Mouse (Mus musculus): ENCODE measurements at regions not wholly inside any gene's neighbourhood (a gene's known extent, or its start where the extent isn't known, plus 50 kb on each side); places are given as distances from the start of the nearest gene placed in this dataset.

DNA sequence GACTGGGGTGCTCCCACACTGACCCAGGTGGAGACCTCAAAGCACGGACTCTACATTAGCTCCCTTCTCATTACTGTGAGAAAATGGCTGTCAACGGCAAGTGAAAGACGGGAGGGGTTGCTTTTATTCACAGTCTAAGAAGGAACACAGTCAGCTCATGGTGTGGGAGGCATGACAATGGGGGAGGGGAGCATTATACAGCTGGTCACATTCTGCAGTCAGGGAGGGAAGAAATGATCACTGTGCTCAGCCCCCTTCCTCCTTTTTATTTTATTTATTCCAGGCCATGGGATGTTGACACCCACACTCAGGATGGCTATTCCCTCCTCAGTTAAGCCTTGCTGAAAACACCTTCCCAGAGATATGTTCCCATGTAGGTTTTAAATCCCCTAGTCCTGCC is 93.1 kb upstream of the Spdye4c start:
- Histone ChIP-seq H3K36me3 (ENCODE audit: control insufficient read depth, insufficient read depth, low read length) (no peaks in the 10 kb centered on the region), H3K9ac (ENCODE audit: low read depth, low read length, severe bottlenecking) (no peak overlapping the region), H3K4me2 (replicated peaks; ENCODE audit: low read depth, low read length, severe bottlenecking) (no peak overlapping the region), H3K27me3 (ENCODE audit: control insufficient read depth, insufficient read depth, low read length) (no peaks in the 10 kb centered on the region), H3K4me1 (ENCODE audit: control insufficient read depth, insufficient read depth, low read length) (no peaks in the 10 kb centered on the region), H3K4me3 (replicated peaks; ENCODE audit: low read length) (no peak overlapping the region), H3K27ac (replicated peaks; ENCODE audit: low read depth, low read length) (no peak overlapping the region), H3K9me3 (ENCODE audit: control insufficient read depth, low read length) (no peaks in the 10 kb centered on the region)
- WGBS: 75% methylated on average over 3 of the region's 3 CpGs
- no peak for DNase-seq (ENCODE audit: low spot score)
- ATAC-seq (ENCODE audit: low FRiP score, low read depth): no peak
- no peak for TF ChIP-seq POLR2A (IDR thresholded peaks at IDR 0.05; ENCODE audit: borderline replicate concordance, extremely low read depth, insufficient read depth, insufficient read length)

DNA sequence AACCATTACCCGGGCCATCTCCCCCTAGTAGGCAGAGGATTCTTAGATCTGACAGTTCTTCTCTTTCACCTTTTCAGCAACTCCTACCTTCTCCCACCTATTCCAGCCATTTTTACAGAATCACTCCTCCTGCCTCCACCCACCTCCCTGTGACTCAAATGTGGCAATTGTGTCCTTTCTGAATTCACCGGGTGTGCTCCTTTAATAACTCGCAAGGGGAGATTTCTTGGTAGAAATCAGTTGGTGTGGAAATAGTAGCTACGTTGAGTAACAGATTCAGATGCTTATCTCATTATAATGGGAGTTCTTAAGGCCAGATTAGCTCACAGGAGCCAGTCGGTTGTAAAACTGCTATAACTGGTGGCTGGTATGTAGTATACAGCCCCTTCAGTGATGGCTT is 92.4 kb upstream of the Spdye4c start:
- H3K4me3 ChIP-seq (replicated peaks; ENCODE audit: low read length): no peak overlapping the region
- H3K9ac ChIP-seq (ENCODE audit: low read depth, low read length, severe bottlenecking): no peak overlapping the region
- DNase-seq (ENCODE audit: low spot score): no peak
- no peaks in the 10 kb centered on the region for H3K27me3 ChIP-seq (ENCODE audit: control insufficient read depth, insufficient read depth, low read length)
- no peaks in the 10 kb centered on the region for H3K9me3 ChIP-seq (ENCODE audit: control insufficient read depth, low read length)
- H3K27ac ChIP-seq (replicated peaks; ENCODE audit: low read depth, low read length): no peak overlapping the region
- TF ChIP-seq POLR2A (IDR thresholded peaks at IDR 0.05; ENCODE audit: borderline replicate concordance, extremely low read depth, insufficient read depth, insufficient read length): no peak
- H3K4me1 ChIP-seq (ENCODE audit: control insufficient read depth, insufficient read depth, low read length): no peaks in the 10 kb centered on the region
- ATAC-seq (ENCODE audit: low FRiP score, low read depth): no peak
- H3K4me2 ChIP-seq (replicated peaks; ENCODE audit: low read depth, low read length, severe bottlenecking): no peak overlapping the region
- no peaks in the 10 kb centered on the region for H3K36me3 ChIP-seq (ENCODE audit: control insufficient read depth, insufficient read depth, low read length)
- 59% methylated on average over 5 of the region's 5 CpGs for WGBS

DNA sequence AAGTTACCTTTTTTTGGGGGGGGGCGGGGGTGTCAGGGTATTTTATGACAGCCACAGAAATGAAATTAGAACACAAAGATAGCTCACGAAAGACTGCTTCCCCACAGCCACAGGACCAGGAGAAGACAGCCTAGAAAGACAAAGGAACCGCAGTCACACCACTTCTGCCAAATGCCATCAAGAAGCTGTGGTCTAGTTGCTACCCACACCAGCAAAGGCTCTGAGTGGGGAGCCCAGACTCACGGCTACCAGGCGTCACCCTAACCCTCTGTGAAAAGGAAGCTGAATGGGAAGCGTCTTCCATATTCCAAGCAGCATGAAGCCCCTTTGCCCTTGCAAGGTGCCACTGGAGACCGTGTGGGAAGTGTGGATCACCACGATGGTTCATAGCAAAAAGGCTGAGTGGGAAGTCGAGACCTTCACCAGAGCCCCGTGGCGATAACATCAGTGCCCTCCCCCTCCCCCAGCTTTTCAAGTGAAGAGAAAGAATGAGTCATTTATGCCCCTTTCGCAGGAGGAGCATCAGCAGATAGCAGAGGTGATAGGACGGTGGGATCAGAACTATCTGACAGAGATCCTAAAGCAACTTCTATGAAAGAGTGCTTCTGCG is 91.3 kb upstream of the Spdye4c start:
- Histone ChIP-seq H3K9me3 (ENCODE audit: control insufficient read depth, low read length) (no peaks in the 10 kb centered on the region), H3K36me3 (ENCODE audit: control insufficient read depth, insufficient read depth, low read length) (no peaks in the 10 kb centered on the region), H3K4me2 (replicated peaks; ENCODE audit: low read depth, low read length, severe bottlenecking) (no peak overlapping the region), H3K27me3 (ENCODE audit: control insufficient read depth, insufficient read depth, low read length) (no peaks in the 10 kb centered on the region), H3K9ac (ENCODE audit: low read depth, low read length, severe bottlenecking) (no peak overlapping the region), H3K4me1 (ENCODE audit: control insufficient read depth, insufficient read depth, low read length) (no peaks in the 10 kb centered on the region), H3K27ac (replicated peaks; ENCODE audit: low read depth, low read length) (no peak overlapping the region), H3K4me3 (replicated peaks; ENCODE audit: low read length) (no peak overlapping the region)
- TF ChIP-seq POLR2A (IDR thresholded peaks at IDR 0.05; ENCODE audit: borderline replicate concordance, extremely low read depth, insufficient read depth, insufficient read length): no peak
- DNase-seq (ENCODE audit: low spot score): no peak
- 81% methylated on average over 14 of the region's 14 CpGs for WGBS
- ATAC-seq (ENCODE audit: low FRiP score, low read depth): no peak

DNA sequence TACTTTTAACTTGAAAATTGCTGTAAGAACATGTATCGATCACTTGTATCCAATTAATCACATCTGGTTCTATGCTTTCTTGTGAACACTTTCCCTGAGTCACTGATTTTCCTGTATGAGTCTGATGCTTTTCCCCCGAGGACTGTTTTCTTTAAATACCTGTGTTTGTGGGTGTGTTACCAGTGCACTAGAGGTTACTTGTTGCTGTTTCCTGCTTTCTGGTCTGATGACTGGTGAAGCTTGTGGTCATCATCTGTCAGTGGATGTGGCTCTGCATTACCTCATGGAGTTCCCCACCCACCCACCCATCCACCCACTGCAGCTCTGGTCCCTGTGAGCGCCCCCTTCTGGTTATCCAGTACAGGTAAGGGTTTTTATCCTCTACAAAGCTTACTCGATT is 88.3 kb upstream of the Spdye4c start:
- ATAC-seq (ENCODE audit: low FRiP score, low read depth) (no peak), DNase-seq (ENCODE audit: low spot score) (no peak)
- Histone ChIP-seq H3K9ac (ENCODE audit: low read depth, low read length, severe bottlenecking) (no peak overlapping the region), H3K4me3 (replicated peaks; ENCODE audit: low read length) (no peak overlapping the region), H3K9me3 (ENCODE audit: control insufficient read depth, low read length) (no peaks in the 10 kb centered on the region), H3K36me3 (ENCODE audit: control insufficient read depth, insufficient read depth, low read length) (no peaks in the 10 kb centered on the region), H3K27ac (replicated peaks; ENCODE audit: low read depth, low read length) (no peak overlapping the region), H3K27me3 (ENCODE audit: control insufficient read depth, insufficient read depth, low read length) (no peaks in the 10 kb centered on the region), H3K4me2 (replicated peaks; ENCODE audit: low read depth, low read length, severe bottlenecking) (no peak overlapping the region), H3K4me1 (ENCODE audit: control insufficient read depth, insufficient read depth, low read length) (0 out of 2 replicates have a peak, but pooled peaks cover 3% of the 10 kb centered on the region)
- no peak for TF ChIP-seq POLR2A (IDR thresholded peaks at IDR 0.05; ENCODE audit: borderline replicate concordance, extremely low read depth, insufficient read depth, insufficient read length)
- 71% methylated on average over 4 of the region's 4 CpGs for WGBS

DNA sequence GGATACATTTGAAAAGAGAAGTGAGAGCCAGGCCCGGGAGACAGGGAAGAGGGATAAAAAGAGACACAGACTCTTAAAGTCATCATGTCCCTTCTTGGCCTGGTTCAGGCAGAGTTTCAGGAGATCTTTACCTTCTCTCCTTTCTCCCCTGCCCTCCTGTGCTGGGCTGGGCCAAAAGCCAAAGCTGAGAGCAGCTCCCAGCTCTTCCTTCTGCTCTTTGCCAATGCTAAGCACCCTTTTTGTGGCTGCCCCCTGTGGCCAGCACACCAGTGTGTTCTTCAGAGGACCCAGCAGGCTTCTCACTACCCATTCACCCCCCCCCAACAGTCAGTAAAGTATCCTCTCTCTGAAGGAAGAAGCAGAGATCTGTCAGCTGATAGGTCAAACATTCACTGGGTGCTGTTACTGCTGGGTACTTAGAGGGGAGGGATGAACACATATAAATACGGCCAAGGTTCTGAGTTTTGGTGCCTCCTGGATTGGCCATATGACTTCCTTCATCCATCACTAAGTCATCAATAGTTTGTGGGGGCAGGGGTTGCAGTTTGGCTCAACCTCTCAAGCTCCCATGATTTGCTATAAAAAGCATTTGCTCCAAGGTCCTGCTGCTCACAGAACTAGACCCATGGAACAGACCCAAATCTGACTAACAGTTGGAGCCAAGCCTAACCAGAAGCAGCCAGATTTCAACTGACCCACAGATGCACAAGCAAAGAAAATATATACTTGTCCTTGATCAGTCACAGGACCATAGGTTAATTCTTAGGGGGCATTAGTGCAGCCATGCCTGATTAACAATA is 87.7 kb upstream of the Spdye4c start:
- ATAC-seq (ENCODE audit: low FRiP score, low read depth) (no peak), DNase-seq (ENCODE audit: low spot score) (no peak)
- no peaks in the 10 kb centered on the region for H3K9me3 ChIP-seq (ENCODE audit: control insufficient read depth, low read length)
- no peak overlapping the region for H3K27ac ChIP-seq (replicated peaks; ENCODE audit: low read depth, low read length)
- H3K4me2 ChIP-seq (replicated peaks; ENCODE audit: low read depth, low read length, severe bottlenecking): no peak overlapping the region
- H3K27me3 ChIP-seq (ENCODE audit: control insufficient read depth, insufficient read depth, low read length): no peaks in the 10 kb centered on the region
- WGBS: 79% methylated on average over 2 of the region's 2 CpGs
- no peaks in the 10 kb centered on the region for H3K36me3 ChIP-seq (ENCODE audit: control insufficient read depth, insufficient read depth, low read length)
- H3K4me3 ChIP-seq (replicated peaks; ENCODE audit: low read length): no peak overlapping the region
- no peak overlapping the region for H3K9ac ChIP-seq (ENCODE audit: low read depth, low read length, severe bottlenecking)
- TF ChIP-seq POLR2A (IDR thresholded peaks at IDR 0.05; ENCODE audit: borderline replicate concordance, extremely low read depth, insufficient read depth, insufficient read length): no peak
- H3K4me1 ChIP-seq (ENCODE audit: control insufficient read depth, insufficient read depth, low read length): 0 out of 2 replicates have a peak, but pooled peaks cover 5% of the 10 kb centered on the region

All from limb, embryonic 14.5 days (tissue).